Mouse (Mus musculus) thymus, postnatal 0 days (tissue): ENCODE results near the gene Myh8. TPM values are rescaled to one million over a fixed set of nuclear protein-coding genes. Genes with fewer than 3 reads are reported as not detected.

Experiments used
- DNase-seq: peaks from one replicate; pipeline ENCODE4 v3.0.0-alpha.2; 2015; ENCODE audit warnings: low spot score
- polyA plus RNA-seq: library from polyadenylated mRNA; unstranded; fragments of >200 nt; fragmentation: Nextera tagmentation; extraction: Ambion mirVana; gene quantifications from 2 replicates; pipeline ENCODE4 v1.2.1, GENCODE M21; 2015

The Myh8 gene
- 0.46 and 0.81 TPM in 2 replicates for polyA plus RNA-seq

DNA sequence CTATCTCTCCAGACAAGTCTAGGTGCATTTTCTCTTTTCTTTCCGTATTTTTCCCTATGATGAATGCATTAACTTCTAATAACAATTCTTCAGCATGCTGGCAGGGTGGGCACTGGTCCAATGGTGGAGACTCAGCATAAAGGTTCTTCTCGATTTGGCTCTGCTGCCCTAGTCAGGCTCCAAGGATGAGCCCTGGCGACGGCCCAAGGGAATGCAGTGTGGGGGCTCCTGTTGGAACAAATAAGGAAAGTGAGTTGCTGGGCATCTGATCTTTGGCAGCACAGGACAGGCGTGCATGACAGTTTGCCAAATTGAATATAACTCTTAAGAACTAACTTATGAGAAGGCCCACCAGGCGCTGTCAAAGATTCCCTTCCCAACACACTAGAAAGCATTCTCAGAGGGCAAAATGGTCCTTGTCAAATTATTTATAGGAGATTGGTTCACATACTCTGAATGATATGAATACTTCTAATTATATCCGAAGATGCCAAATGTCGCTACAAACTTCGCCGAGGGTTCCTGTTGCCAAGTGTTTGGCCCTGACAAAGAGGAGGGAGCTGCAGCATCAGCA lies at the start of gene Myh8:
Gene Myh8 (plus strand): TSS at position 524 of the 574 bp plus-strand sequence.
- DNase-seq, result no peak

DNA sequence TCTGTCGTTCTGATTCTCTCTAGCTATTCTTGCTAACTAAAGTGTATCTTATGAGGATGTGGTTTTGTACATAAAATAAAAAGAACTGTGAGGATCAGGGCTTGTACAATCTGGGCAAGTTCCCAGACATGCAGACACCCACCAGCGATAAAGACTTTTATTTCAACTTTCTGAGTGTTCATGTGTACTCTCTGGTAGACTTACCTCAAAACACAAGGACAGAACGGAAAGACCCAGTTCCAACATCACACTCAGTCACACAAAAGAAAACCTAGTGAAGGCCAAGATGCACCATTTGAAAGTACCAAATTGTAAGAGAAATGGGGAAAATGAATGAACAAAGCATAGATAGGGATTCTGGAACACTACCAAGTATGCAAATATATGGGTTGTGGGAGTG lies 48.2 kb upstream of the Myh8 start:
- DNase-seq, result no peak

DNA sequence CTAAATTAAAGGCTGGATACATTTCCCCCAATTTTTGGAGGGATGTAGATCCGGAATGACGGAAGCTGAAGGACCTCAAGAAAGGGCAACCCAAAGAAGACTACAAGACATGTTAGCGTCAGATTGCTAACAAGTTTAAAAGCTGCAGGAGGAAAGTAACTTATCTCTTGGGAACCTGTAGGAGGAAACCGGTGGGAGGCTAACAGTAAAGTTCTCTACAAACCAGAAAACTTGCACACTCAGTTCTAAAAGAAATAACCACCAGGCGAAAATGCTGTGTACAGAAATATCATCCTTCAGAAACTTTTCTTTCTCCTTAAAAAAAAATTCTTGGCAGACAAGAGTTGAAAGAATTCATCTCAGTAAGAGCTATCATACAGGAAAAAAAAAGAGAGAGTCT lies 47.8 kb upstream of the Myh8 start:
- DNase-seq, result no peak

DNA sequence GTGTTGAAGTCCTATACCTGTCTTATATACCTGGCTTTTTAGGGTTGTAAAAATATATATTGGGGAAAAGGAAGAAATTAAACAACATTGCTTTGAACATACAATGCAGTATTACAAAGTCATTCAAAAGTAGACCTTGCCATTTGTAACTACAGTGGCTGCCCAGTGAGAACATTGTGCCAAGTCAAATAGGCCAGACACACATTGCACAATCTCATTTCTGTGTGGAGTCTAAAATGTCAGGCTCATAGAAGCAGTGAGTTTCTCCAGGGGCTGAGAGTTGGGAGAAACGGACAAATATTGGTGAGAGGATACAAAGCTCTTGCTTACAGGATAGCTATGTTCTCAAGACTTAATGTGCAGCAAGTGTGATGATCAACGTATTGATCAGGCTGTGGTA lies 47.0 kb upstream of the Myh8 start:
- no peak for DNase-seq

DNA sequence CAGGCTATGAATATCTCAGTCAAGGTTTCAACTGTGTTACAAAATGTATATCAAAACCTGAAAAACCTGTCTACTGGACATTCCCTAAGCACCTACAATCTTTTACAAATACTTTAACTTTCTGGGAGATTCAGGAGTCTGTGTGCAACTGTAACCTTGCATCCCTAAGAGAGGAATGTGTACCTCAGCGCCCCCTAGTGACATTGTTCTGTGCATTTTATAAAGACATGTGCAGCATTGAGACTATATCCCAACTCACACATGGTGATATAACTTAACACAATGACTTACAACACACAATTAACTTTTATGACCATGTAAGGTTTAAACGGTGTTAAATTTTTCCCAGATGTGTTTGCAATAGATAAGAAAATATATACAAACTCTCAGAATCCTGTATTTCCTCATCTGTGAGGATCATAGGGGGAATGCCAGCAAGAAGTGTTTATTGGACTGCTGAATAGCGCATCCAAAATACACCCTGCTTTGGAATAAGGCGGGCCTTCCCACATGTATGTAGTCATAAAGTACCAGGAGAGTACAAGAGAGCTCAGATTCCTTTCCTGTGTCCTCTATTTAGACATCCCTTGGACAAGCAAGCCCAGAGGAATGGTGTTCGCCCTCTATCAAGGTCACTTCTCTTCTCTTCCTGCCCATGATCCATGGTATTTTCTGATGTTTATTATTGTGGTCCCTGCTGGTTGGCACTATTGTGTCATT lies 41.1 kb upstream of the Myh8 start:
- DNase-seq, result peak; percentile 10

DNA sequence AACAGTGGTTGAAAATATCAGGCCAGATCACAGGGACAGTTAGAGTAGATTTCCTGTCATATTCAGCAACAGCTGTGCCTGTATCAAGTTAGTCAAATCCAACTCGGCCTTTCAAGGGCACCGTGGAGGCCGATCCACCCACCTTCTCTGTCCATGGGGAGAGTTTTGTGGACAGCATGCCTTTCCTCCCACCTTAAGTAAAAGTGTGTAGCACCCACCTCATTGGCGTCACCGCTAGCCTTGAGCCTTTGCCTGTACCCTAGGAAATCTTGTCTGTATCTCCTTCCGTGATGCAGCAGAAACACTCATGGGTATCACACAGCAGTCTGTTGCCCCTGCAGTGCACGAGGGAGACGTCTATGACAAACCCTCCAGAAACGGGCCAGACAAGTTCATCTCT lies 40.1 kb upstream of the Myh8 start:
- DNase-seq, result no peak

DNA sequence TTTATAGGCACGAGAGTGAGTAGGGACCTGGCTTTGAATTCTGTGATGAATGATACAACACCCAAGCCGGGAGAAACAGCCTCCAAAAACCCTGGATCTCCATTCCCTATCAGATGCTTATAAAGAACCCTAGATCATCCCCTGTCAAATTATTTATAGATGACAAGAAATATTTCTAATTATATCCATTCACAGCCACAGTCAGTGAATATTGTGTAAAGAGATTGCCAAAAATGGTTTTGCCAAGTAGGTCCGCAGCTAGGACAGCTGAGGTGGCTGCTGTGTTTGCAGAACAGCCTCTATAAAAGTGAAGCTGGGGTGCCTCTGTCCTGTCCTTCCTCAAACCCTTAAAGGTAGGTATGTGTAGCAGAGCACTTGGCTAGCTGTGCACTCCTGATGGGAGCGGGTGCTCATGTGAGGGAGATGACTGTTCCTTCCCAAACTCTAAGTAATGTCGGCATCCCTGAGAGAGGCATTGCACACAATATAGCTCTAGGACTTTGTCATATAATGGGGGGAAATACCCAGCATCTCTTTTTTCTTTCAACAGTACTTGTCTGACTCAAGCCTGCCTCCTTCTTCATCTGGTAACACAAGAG lies 39.3 kb upstream of the Myh8 start, which contains the start of gene Myh4:
Gene Myh4 (plus strand): TSS at position 549 of the 599 bp plus-strand sequence.
- no peak for DNase-seq

DNA sequence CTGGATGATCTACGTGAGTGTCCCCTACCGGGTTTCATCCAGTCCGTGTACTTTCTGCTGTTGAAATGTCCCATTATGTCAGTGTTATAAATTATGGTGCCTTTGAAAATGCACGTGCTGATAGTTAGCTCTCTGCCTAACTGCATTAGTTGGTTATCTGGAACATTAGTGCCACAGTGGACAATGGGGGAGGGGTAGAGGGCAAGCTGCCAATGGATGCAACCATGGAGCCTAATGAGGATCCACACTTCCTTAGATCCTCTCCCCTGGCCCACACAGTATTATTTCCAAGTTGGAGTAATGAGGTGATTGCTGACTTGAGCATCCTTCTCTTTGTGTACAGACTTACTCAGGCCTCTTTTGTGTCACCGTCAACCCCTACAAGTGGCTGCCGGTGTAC lies 35.9 kb upstream of the Myh8 start:
- DNase-seq, result no peak

DNA sequence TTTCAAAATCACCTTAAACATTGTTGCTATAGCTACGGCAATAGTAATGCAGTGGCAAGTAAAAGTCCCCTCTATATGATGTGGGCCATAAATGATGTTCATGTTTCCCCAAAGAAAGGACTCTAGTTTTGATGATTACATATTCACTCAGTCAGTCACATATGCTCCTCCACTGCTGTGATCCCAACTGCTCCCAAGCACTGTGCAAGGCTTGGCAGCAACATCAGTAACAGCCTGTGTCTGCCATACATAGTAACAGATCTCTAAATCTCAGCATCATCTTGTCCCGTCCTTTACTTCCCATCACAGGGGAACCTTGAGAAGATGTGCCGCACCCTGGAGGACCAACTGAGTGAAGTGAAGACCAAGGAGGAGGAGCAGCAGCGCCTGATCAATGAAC lies 23.2 kb upstream of the Myh8 start:
- no peak for DNase-seq

DNA sequence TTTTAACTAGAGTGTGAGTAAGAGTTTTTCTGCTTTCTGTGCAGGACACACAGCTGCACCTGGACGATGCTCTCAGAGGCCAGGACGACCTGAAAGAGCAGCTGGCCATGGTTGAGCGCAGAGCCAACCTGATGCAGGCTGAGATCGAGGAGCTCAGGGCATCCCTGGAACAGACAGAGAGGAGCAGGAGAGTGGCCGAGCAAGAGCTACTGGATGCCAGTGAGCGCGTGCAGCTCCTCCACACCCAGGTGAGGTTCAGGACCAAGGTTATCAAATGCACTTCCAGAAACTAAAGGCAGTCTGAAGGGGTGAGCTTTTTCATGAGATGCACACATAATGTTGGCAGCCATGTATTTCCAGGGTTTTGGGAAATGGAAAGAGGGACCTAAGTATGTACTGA lies 19.9 kb upstream of the Myh8 start:
- DNase-seq, result no peak

DNA sequence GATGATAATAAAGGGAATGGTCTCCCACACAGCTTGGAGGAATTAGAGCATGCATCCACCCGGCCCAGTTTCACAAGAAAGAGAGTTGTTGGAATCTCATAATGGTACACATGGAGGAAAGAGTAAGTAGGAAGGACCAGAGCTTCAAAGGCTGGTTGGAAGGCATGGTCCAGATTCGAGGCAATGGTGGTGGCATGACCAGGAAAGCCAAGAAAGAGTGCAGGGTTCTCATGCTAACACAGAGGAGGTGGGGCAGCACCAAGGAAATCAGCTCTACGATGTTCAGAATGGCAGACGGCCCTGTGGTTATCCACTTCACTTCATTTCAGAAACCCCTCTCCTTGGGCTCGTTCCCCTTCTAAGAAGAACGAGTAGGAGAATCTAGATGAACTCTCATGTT lies 16.0 kb upstream of the Myh8 start:
- no peak for DNase-seq

DNA sequence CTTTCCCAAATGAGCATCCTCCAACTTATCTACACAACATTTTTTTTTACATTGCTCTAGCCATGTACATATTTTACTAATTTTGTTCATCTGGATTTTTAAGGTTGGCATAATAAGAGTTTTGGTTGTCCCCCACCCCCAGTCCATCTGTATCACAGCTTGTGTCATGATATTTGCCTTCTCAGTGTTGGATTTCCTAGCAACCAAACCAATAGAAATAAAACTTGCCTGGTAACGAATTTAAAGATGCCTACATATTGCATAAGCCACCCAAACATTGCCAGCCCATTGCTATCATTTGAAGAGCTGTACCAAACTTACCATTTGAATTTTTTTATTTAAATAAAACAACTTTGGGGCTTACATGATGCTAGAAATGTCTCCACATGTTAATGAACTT lies 16.5 kb downstream of the Myh8 start:
- DNase-seq, result no peak

DNA sequence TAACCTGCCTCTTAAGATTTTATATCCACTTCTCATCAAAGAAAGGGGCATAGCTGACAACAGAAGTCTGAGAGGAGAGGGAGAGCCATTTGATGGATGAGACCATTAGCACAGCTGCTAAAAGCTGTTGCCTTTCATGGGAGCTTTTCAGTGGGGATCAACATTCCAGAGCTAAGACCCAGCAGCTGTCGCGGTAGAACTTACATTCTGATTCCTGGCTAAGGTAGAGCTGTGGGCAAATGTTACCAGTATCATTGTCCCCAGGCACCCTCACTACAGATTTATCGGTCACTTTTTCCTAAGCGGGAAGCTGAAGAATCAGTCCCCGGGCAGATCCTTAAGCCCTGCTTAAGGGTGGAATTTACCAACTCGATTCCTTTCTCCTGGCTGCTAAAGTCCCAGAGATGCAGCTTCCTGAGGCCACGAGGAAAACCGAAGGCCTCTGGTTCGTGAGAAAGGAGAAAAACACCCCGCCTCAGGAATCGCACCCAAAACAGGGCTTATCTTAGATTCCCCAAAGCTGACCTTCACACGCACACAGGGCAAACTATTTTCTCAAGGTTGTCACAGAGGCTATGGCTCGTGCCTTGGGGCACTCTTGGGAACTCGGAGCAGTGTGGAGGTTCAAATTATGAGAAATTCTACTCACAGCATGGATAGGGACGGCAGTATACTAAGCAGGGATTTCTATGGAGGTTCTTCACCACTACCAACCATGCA lies 37.0 kb downstream of the Myh8 start:
- no peak for DNase-seq

DNA sequence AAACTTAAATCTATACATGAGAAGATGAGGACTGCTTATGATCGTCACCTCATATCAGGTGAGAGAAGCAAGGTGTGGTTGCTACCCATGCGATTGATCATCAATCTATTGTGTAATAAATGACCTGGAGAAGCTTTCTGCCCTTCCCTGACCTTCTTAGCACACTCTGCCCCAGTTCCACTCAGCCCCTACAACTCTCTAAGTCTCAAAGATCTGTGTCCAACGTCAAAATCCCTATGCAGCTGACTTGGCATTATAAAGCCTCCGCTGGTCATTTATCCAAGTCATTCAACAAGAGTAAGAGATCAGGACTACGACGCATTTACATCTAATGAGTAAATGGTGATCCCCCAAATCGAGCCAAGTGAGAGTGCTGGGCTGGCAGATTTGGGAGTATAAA lies 44.4 kb downstream of the Myh8 start, which contains the start of gene Myh13:
Gene Myh13 (plus strand): TSS at position 301 of the 400 bp plus-strand sequence.
- DNase-seq, result no peak

DNA sequence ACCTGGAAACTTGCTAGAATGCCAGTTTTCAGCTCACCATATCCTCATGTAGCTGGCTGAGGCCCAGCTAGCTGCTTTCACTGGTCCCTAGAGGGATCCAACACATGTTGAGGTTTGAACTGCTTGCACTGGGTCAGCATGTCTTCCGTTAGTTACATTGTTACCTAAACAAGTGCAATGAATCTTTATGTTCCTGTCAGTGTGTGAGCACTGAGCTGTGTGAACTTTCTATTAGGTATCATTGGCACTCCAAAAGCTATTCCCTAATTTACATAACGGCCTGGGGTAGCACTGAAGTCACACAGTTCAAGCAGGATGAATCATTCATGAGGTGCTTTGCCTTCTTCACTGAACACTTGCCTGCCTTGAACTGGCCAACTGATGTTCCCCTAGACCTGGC lies 49.6 kb downstream of the Myh8 start:
- no peak for DNase-seq

DNA sequence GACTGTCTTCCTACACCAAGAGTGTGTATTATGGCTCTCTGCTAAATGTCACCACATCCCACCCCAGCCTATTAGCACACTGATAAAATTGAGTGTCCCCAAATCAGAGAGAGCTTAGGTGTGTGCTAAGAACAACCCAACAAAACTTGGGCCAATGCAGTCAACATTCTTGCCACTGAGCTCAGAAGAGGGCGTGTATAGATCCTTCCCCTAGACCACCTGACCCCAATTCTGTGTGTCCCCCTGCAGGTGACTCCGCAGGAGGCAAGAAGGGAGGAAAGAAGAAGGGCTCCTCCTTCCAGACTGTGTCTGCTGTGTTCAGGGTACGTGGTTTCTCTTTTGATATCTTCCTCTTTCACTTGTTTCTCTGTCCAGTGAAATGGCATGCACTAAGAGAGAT lies 67.6 kb downstream of the Myh8 start:
- no peak for DNase-seq

DNA sequence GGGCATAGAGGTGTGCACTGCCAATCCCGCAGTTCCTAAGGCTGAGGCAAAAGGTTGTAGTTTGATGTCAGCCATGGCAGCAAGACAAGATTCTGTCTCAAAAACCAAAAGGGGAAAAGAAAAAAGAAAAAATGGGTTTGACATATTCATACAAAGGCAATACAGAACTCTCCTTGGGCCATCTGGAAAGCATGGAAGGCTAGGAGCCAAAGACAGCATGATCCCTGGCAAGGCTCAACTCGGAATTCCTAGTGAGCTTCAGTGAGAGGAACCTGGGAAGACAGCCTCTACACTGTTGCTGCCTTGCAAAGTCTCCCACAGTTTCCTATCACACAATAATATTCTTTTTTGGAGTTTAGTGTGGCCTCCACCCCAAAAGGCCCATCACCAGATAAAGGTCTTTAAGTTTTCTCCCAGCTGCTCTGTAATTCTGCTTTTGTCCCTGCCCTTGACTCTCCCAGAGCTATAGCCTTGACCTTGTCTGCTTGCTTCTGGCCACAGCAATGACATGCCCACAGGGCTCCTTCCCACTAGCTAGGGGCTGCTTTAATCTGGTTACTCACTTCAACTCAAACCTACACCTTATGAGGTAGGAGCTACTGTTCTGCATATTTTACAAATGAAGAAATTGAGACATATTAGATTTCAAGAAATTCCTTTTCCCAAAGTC lies 68.4 kb downstream of the Myh8 start:
- DNase-seq, result no peak

DNA sequence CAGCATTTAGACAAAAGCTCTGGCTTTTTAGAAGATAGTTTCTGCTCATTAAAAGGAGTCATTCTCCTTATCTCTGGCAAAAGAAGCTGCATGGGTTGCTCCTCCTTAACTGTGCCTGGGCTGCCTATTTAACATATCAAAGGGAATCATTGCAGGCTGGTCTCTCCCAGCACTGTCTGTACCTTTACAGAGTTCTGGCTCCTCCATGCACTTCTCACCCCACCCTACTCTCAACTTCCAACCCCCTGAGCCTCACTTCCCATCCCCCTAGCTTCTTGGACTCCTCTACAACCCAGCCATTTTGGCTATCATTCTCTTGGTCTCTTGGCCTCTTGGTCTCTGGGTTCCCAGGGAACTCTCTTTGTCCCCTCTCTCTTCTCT lies 68.9 kb downstream of the Myh8 start:
- no peak for DNase-seq

DNA sequence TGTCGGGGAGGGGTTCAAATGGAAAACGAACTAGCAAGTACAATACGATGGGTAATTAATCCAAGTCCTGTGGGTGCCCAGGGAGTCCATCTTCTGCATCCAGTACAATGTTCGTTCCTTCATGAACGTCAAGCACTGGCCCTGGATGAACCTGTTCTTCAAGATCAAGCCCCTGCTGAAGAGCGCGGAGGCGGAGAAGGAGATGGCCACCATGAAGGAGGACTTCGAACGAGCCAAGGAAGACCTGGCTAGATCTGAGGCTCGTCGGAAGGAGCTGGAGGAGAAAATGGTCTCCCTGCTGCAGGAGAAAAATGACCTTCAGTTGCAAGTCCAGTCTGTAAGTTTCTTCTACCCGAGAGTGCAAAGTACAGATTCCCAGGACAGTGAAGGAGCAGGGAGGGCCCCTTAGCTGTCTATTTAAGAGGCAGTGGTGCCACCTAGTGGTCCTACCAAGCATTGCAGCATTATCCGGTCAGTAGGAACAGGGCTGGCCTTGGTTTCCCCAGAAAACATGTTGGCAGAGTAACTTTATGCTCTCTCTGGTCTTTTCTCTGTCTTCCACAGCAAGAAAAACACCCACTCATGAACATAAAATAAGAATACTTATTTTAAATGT lies 73.3 kb downstream of the Myh8 start:
- DNase-seq, result peak; percentile 45

DNA sequence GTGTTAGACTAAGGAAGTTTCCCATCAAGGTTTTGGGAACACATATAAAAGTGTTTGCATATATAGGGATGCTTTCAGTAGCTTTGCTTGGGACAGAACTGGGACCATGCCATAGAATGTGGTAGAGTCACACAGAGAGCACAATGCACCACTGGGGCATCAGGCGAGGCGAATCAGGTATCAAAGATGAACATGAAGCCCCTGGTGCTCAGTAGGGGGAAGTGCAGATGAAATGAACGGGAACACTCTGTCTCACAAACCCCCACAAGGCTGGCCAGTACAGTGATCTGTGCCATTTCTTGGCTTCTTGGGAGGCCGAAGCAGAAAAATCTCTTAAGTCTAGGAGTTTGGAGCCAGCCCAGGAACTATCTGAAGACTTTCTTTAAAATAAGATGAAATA lies 76.1 kb downstream of the Myh8 start:
- DNase-seq, result no peak

DNA sequence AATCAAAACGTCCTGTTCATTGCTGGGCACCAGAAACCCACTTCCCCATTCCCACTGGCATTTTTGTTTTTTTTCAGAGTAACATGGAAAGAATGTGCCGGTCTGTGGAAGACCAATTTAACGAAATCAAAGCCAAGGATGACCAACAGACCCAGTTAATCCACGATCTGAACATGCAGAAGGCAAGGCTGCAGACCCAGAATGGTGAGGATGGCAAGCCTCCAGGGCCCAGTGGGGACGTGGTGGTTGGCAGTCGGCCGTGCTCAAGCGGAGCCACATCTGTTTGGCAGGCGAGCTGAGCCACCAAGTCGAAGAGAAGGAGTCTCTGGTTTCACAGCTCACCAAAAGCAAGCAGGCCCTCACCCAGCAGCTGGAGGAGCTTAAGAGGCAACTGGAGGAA lies 81.1 kb downstream of the Myh8 start:
- DNase-seq, result no peak
